Mouse (Mus musculus): Measurements from ENCODE around the gene Nufip2.

GRCm38 (mm10) chr11:77753469-77753868, 67.5 kb downstream of the Nufip2 start:
- TF ChIP-seq POLR2A (IDR thresholded peaks at IDR 0.05; ENCODE audit: low read depth, low read length), result no peak
- no peak for TF ChIP-seq CTCF (IDR thresholded peaks at IDR 0.05; ENCODE audit: borderline replicate concordance, insufficient read depth, low read length)
